Mouse (Mus musculus): ENCODE measurements at regions not wholly inside any gene's neighbourhood (a gene's known extent, or its start where the extent isn't known, plus 50 kb on each side); places are given as distances from the start of the nearest gene placed in this dataset.

DNA sequence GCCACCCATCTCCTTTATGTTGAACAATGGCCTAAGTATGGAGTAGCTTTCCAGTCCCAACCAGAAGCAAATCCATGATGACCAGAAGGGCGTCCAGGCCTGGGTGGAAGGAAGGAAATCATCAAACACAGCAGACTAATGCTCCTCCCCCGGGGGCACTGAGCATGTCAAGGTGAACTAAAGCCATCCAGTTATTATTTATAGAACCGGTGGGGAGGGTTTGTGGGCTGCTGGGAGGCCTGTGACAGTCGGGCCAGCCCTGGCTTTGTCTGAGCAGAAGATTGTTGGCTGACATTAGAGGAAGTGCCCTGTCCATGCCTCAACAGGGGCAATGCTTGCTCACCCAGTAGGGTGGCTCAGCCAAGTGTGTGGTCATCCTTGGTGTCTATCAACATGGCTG is 74.5 kb upstream of the Itga6 start:
- Histone ChIP-seq H3K27me3 (ENCODE audit: insufficient read depth, poor library complexity, severe bottlenecking) (no peaks in the 10 kb centered on the region), H3K27ac (peak overlapping the region; percentile 56; the same call in 1 of the 2 replicates), H3K36me3 (no peaks in the 10 kb centered on the region), H3K4me3 (no peak overlapping the region), H3K9me3 (no peaks in the 10 kb centered on the region), H3K4me1 (peaks cover 39% of the 10 kb centered on the region)
- no peak for DNase-seq (ENCODE audit: low spot score)
- 61% methylated on average over 4 of the region's 4 CpGs for WGBS

- Histone ChIP-seq H3K36me3 (no peaks in the 10 kb centered on the region), H3K27ac (peak overlapping the region; percentile 62; the same call in 1 of the 2 replicates), H3K4me3 (no peak overlapping the region), H3K4me1 (peaks cover 30% of the 10 kb centered on the region), H3K9me3 (no peaks in the 10 kb centered on the region), H3K27me3 (ENCODE audit: insufficient read depth, poor library complexity, severe bottlenecking) (no peaks in the 10 kb centered on the region)
- DNase-seq (ENCODE audit: low spot score) = peak; percentile 85
- WGBS = 61% methylated on average over 18 of the region's 18 CpGs
Observed at GRCm38 (mm10) chr2:71673087-71673920, 72.1 kb upstream of the Itga6 start.

DNA sequence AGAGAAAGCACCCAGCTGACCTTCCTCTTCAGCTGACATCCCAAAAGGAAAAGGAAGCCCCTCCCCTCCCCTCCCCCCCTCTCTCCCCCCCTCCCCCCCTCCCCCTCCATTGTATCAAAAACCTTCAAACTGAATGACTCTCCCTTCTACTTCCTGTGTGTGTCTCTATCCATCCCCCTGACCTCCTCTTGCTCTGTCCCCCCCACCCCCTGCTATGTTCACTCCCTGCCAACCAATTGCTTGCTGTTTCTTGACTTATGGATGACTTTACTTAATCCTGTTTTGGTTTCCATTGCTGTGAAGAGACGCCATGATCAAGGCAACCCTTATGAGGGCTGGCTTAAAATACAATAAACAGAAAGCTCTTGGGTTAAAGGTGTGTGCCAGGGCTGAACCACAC is 64.7 kb upstream of the Itga6 start:
- DNase-seq (ENCODE audit: low spot score) = no peak
- Histone ChIP-seq H3K9me3 (no peaks in the 10 kb centered on the region), H3K27ac (no peak overlapping the region), H3K4me3 (no peak overlapping the region), H3K4me1 (peaks cover 13% of the 10 kb centered on the region), H3K27me3 (ENCODE audit: insufficient read depth, poor library complexity, severe bottlenecking) (no peaks in the 10 kb centered on the region), H3K36me3 (no peaks in the 10 kb centered on the region)
- WGBS = 50% methylated on average over 1 of the region's 1 CpGs

DNA sequence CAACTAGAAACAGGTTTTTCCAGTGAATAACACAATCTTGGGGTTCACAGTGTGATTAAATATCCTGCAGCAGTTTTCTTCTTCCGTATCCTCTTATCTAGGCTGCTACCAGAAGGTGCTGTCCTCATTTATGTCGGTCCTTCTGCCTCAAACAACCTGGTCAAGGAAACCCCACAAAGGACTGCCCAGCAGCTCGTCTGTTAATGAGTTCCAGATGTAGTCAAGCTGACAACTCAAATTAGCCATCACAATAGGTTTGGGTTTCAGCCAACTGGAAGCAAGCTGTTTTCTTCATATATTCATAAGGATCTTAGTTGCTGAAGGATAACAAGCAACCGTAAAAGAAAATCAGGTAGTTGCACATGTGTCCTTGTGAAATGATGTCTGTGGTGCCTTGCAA is 64.3 kb upstream of the Itga6 start:
- WGBS = 59% methylated on average over 4 of the region's 4 CpGs
- Histone ChIP-seq H3K9me3 (no peaks in the 10 kb centered on the region), H3K27ac (no peak overlapping the region), H3K27me3 (ENCODE audit: insufficient read depth, poor library complexity, severe bottlenecking) (no peaks in the 10 kb centered on the region), H3K36me3 (no peaks in the 10 kb centered on the region), H3K4me3 (no peak overlapping the region), H3K4me1 (peaks cover 13% of the 10 kb centered on the region)
- no peak for DNase-seq (ENCODE audit: low spot score)

DNA sequence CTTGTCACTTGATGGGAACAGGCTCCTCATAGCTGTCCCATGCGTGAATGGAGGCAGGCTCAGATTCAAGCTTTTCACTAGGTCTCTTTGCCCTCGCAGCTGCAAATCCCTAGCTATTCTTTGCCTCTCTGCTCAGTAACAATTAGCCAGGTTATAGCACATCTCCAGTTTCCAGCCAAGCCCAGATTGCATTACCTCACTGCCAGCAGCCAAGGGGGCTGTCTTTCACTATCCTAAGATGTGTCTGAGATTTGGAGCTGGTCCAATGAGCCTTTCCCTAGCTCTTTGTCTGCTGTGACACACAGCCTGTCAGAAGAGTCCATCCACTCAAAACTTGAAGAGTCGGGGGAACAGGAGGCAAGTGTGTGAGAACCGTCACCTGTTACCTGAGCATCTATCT is 62.0 kb upstream of the Itga6 start:
- DNase-seq (ENCODE audit: low spot score) = no peak
- no peaks in the 10 kb centered on the region for H3K36me3 ChIP-seq
- H3K27me3 ChIP-seq (ENCODE audit: insufficient read depth, poor library complexity, severe bottlenecking) = no peaks in the 10 kb centered on the region
- no peak overlapping the region for H3K4me3 ChIP-seq
- 88% methylated on average over 4 of the region's 4 CpGs for WGBS
- peaks cover 16% of the 10 kb centered on the region for H3K4me1 ChIP-seq
- H3K27ac ChIP-seq = 0 out of 2 replicates have a peak overlapping the region, but pooled peaks have one; percentile 17
- H3K9me3 ChIP-seq = no peaks in the 10 kb centered on the region

GRCm38 (mm10) chr2:71685239-71685638 is 60.2 kb upstream of the Itga6 start:
- no peak for DNase-seq (ENCODE audit: low spot score)
- Histone ChIP-seq H3K9me3 (no peaks in the 10 kb centered on the region), H3K27ac (peak overlapping the region; percentile 63; the same call in 1 of the 2 replicates), H3K4me3 (no peak overlapping the region), H3K4me1 (peaks cover 21% of the 10 kb centered on the region), H3K27me3 (ENCODE audit: insufficient read depth, poor library complexity, severe bottlenecking) (no peaks in the 10 kb centered on the region), H3K36me3 (no peaks in the 10 kb centered on the region)
- WGBS = 32% methylated on average over 7 of the region's 7 CpGs

- no peaks in the 10 kb centered on the region for H3K27me3 ChIP-seq (ENCODE audit: insufficient read depth, poor library complexity, severe bottlenecking)
- WGBS = 82% methylated on average over 4 of the region's 4 CpGs
- no peak overlapping the region for H3K27ac ChIP-seq
- H3K4me1 ChIP-seq = peaks cover 26% of the 10 kb centered on the region
- DNase-seq (ENCODE audit: low spot score) = no peak
- H3K9me3 ChIP-seq = no peaks in the 10 kb centered on the region
- H3K36me3 ChIP-seq = 0 out of 2 replicates have a peak, but pooled peaks cover 4% of the 10 kb centered on the region
- no peak overlapping the region for H3K4me3 ChIP-seq
Observed at GRCm38 (mm10) chr2:71689041-71689440, 56.4 kb upstream of the Itga6 start.

DNA sequence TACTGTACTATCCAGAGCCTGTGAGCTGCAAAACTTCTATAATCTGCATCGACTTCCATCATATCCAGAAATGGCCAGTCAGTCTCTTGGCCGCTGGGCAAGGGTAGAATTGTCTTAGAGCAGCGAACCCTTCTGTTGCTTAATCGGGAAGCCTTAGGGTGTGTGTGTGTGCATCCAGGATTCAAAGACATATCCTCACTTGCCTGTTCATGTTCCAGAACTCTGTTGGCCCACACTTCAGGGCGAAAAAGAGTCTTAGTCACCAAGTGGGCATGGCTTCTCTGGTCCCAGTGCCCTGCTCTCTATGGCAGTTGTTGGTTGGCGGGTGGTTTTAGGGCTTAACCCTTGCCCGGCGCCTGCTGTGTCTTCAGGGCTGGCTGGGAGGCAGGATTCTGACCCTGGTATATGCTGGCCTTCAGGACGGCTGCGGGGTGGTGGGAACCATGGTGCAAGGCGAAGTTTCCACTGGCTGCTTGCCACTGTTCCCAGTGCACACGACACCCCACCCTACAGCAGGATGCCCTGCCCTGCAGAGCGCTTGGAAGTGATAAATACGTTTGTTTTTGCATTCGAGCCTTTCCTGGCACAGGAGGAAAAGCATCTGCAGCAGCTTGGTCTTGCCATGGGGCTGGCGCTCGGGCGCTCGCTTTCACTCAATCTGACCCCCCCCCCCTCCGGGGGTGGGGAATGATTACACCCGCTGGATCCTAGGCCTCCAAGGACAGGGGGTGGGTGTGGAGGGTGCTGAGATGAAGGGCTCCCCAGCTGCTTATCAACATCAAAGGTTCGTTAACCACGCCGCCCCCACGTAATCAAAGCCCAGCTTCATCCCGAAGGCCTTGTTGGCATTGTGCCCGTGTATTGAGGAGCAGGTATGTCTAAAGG is 54.9 kb upstream of the Itga6 start:
- WGBS = 38% methylated on average over 27 of the region's 27 CpGs
- Histone ChIP-seq H3K27me3 (ENCODE audit: insufficient read depth, poor library complexity, severe bottlenecking) (no peaks in the 10 kb centered on the region), H3K9me3 (no peaks in the 10 kb centered on the region), H3K4me3 (peak overlapping the region; percentile 27; the same call in 1 of the 2 replicates), H3K27ac (peak overlapping the region; percentile 60), H3K36me3 (0 out of 2 replicates have a peak, but pooled peaks cover 4% of the 10 kb centered on the region), H3K4me1 (peaks cover 29% of the 10 kb centered on the region)
- DNase-seq (ENCODE audit: low spot score) = no peak

DNA sequence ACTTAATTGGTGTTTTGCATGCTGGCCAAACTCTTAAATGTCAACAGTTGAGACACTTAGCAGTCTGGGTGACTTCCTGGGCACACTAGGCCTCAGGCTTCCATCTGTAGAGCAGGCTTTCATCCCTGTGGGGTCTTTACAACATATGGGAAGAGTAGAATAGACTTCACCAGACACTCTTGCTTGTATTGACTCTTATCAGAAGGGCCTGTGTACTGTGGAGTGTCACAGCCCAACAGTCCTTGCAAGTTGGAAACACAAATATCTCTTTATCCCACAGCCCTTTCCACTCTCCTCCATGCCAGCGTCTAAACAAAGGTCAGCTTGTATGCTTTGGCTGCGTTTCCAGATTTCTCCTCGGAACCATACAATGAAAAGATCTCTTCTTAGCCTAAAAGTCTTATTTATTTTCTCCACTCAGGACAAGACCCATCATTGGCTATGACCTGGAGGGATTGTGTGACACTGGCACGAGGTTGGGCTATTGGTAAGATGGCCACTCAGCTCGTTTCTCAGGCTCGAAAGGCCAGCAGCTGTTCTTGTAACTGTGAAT is 50.6 kb upstream of the Itga6 start:
- H3K27me3 ChIP-seq (ENCODE audit: insufficient read depth, poor library complexity, severe bottlenecking) = no peaks in the 10 kb centered on the region
- peak overlapping the region; percentile 64; the same call in 1 of the 2 replicates for H3K27ac ChIP-seq
- H3K36me3 ChIP-seq = 0 out of 2 replicates have a peak, but pooled peaks cover 4% of the 10 kb centered on the region
- 35% methylated on average over 6 of the region's 6 CpGs for WGBS
- no peak overlapping the region for H3K4me3 ChIP-seq
- H3K4me1 ChIP-seq = peaks cover 41% of the 10 kb centered on the region
- no peaks in the 10 kb centered on the region for H3K9me3 ChIP-seq
- no peak for DNase-seq (ENCODE audit: low spot score)
